Mouse (Mus musculus): ENCODE results near the gene Tmem18. TPM values are rescaled to one million over a fixed set of nuclear protein-coding genes. Genes with fewer than 3 reads are reported as not detected.

The Tmem18 gene
- total RNA-seq (2015; ENCODE audit: low replicate concordance) (4.2 and 6.7 TPM in 2 replicates), total RNA-seq (2017; ENCODE audit: low replicate concordance) (4.2 and 5.2 TPM in 2 replicates)

DNA sequence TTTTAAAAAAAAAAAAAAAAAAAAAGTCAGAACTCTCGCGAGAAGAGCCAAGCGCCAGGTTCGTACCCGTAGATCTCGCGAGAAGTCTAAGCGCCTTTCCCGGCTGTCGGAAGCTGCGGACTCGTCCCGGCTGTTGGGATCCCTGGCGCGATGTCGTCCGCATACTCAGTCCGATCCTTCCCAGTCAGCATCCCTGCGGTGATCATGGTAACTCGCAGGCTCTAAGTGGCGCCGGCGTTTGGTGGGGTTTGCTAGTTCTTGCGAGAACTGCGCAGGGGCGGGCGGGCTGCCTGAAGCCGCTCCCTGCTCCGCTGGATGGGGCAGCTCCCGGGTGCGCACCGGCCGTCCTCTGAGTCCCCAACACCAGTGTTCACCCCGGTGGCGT is at the start of gene Tmem18:
Gene Tmem18 (plus strand): TSS at position 71 of the 385 bp plus-strand sequence.
- peak; percentile 93 for ATAC-seq (replicated peaks; ENCODE audit: low FRiP score, poor library complexity, severe bottlenecking)

DNA sequence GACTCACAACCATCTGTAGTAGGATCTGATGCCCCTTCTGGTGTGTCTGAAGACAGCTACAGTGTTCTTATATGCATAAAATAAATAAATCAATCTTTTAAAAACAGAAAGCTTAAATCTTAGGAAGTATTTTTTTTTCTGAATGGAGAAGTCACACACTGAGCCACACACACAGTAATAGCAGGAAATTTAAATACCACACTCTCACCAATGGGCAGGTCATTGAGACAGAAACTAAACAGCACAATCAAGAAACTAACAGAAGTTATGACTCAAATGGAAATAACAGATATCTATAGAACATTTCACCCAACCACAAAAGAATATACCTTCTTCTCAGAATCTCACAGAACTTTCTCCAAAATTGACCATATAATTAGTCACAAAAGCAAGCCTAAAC is 26.9 kb upstream of the Tmem18 start:
- ATAC-seq (replicated peaks; ENCODE audit: low FRiP score, poor library complexity, severe bottlenecking), result no peak

DNA sequence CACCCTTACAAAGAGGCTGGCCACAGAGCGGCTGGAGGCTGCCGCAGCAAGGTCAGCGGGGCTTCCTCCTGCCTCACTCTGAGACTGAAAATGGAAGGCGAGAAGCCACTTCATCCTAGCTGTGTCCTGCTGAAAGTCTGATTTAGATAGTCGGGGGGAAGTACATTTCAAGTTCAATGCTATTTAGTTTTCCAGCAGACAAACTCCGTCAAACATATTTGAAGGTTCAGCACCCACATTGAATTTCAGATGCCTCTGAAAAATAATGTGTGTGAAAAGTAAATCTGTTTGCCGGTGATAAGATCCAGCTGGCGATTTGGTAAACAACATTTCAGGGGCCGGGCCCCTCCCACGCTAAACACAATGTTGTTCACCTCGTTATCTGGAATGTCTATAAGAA is 22.8 kb upstream of the Tmem18 start:
- ATAC-seq (replicated peaks; ENCODE audit: low FRiP score, poor library complexity, severe bottlenecking), result no peak

DNA sequence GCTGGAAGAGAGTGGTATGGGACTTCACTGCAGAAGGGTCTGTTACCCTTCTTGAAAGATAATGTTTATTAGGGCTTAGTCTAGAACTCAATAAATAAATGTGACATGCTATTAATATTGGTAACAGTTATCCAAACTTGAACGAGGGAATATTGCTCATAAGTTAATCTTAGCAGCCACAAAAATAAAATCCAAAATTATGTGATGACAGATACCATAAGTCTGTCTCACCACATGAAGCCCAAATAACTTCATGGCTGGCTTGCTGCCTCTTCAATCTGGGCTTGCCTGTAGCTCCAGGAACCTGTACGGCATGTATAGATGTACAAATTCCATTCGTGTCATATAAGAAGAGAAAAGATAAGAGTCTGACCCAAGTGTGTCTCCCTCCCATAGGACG is 12.2 kb upstream of the Tmem18 start:
- ATAC-seq (replicated peaks; ENCODE audit: low FRiP score, poor library complexity, severe bottlenecking), result no peak

DNA sequence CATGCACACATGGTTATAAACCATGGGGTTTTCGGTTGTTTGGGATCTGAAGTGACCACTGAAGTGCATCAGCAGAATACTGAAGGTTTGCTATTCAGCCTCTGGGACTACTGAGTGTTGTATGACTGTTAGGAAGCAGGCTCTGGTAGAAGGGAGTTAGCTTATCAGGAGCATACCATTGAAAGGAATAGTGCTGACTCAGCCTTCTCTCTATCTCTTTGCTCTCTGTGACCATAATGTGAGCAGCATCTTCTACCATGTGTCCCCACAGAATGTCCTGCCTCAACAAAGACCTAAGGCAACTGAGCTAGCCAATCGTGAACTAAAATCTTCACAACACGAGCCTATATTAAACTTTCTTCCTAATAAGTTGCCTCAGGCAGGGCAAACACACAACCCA is 8.3 kb upstream of the Tmem18 start:
- no peak for ATAC-seq (replicated peaks; ENCODE audit: low FRiP score, poor library complexity, severe bottlenecking)

DNA sequence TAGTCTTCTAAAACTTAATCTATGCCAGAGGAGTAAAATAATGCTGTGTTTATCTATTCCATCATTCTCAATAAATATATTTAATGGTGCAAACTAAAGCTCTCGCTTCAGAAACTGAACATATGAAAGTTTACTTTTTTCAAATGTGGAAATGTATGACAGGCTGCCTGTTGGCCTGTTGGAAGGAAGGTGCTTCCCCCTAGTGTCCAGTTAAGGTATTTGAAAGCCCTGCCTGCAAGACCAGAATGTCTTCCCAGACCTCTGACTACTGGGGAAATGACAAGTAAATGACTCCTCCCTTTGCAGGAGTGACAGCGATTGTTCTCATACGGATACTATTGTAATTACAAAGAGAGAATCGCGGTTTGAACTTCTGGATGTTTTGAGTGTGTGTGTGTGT is 6.2 kb upstream of the Tmem18 start:
- peak; percentile 67 for ATAC-seq (replicated peaks; ENCODE audit: low FRiP score, poor library complexity, severe bottlenecking)

DNA sequence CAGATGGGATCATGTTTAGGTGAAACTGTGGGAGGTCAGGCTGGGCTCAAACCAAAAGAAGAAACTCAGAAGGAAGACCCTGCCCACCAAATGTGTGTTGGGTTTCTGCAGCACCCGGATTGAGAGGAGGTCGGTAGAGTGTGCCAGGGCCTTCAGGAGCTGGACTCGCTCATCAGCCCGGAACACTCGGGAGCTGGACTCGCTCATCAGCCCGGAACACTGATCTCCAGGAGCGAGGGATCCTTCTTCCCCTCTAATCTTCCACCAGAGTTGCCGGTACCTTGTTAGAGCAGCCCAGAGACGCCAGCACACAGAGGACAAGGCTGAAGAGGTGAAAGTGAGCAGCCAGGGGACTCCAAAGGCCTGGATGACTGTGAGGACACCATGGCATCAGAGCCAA is 2.9 kb upstream of the Tmem18 start:
- no peak for ATAC-seq (replicated peaks; ENCODE audit: low FRiP score, poor library complexity, severe bottlenecking)

DNA sequence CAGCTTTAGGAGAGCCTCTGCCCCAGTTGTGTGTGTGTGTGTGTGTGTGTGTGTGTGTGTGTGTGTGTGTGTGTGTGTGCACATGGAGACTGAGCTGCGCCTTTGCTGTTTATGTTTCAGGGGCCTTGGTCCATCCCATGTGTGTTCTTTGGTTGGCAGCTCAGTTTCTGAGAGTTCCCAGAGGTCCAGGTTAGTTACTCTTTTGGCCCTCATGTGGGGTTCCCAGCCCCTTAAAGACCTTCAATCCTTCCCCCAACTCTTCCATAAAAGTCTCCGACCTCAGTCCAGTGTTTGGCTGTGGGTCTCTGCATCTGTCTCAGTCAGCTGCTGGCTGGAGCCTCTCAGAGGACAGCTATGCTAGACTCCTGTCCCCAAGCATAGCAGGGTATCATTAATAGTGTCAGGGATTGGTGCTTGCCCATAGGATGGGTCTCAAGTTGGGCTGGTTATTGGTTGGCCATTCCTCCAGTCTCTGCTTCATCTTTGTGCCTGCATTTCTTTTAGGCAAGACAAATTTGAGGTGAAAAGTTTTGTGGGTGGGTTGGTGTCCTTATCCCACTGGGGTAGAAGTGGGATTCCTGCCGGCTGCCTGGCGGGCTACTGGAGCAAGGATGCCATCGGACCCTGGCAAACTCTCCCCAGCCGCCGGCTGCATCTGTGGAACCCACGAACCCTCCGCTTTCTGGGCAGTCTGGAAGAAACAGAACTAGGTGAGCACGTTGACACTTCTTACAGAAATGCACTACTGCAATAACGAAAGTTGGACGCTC is 455 bp upstream of the Tmem18 start:
- peak; percentile 43 for ATAC-seq (replicated peaks; ENCODE audit: low FRiP score, poor library complexity, severe bottlenecking)

DNA sequence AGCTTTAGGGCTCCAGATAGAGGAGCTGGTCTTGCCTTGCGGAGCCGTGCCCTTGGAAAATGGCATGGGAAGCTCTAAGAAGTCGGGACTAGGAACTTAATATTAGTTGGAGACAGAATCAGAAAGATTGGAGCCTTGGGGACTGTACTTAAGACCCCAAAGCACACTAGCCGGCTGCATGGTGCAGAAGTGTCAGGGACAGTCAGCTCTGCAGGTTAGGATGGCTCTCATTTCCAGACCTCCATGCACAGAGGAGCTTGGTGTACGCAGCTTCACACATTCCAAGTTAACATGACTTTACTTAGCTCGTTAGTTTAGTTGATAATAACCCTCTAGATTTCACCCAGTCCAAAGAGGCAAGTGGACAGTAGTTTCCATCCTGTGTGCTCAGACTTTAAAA is 637 bp downstream of the Tmem18 start:
- peak; percentile 26; the same call in 1 of the 2 replicates for ATAC-seq (replicated peaks; ENCODE audit: low FRiP score, poor library complexity, severe bottlenecking)

DNA sequence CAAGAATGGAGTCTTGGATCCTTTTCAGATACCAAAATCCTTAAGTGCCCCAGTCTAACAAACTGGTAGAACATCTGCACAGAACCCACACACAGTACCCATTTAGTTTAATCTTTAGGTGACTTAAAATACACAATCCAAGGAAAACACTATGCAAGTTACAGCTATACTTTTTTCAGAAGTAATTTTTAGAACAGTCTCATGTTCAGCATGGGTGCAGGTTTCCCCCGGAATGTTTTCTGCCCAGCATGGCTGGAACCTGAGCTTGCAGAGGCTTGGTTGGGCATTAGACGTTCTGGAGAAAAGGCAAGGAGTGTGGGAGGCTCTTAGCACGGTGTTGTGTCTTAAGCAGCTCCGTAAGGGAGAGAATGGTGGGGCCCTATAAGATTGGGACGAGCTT is 7.6 kb downstream of the Tmem18 start:
- ATAC-seq (replicated peaks; ENCODE audit: low FRiP score, poor library complexity, severe bottlenecking), result no peak

DNA sequence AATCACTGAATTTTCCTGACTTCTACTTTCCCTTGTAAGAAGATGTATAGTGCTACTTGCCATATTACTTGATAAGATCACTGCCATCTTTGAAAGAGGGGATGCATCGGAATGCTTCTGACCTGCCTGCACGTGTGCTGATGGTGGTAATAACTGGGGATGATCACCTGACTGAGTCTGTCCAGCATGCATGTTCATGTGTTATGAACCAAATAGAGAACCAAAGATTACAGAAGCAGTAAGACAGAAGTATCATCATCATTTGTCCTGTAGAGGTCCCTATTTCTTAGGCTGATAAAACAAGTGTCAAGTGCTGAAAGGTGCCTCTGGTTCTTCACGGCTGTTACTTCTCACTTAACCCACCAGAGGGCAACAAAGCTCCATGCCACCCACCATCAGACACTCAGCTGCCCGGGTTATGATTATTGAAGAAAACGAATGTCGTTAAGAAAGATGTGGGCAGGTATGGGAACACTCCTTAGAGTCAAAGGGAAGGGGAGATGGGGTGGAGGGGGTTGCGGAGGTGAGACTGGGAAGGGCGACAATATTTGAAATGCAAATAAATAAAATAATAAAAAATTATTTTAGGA is 12.7 kb downstream of the Tmem18 start:
- ATAC-seq (replicated peaks; ENCODE audit: low FRiP score, poor library complexity, severe bottlenecking), result no peak

DNA sequence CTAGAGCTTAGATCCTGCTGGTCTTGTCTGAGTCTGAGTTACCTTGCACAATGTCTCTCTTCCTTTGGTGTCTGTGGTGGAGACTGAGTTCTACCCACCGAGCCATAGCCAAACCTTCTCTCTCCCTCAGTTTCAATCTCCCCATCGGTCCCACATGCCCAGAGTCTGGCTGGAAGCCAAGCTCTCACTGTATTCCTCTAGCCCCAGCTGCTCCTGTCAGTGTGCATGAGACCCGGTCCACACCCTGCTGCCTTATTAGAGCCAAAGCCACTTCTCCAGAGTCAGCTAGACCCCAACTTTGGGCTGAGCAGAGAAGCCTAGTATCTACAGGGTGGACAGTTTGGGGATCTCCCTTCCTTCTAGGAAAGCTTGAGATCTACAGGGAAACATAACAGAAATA is 14.7 kb downstream of the Tmem18 start:
- ATAC-seq (replicated peaks; ENCODE audit: low FRiP score, poor library complexity, severe bottlenecking), result no peak

DNA sequence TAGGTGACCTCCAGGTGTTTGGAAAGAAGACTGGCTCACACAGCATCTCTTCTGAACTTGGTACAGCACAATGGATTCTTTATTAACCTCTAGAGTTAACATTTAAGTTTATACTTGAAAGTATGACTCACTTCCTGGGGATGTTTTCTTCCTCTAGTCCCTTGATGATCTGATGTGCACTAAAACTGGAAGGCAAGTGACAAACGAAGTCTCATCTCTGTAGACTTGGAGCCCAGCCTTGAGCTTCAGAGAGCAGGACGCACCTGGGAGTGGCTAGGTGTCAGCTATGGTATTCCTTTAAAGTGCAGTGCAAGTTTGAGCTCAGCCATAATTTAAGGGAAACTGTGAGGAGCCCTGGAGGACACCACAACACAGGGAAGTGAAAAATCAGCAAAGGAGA is 15.2 kb downstream of the Tmem18 start:
- ATAC-seq (replicated peaks; ENCODE audit: low FRiP score, poor library complexity, severe bottlenecking), result no peak

DNA sequence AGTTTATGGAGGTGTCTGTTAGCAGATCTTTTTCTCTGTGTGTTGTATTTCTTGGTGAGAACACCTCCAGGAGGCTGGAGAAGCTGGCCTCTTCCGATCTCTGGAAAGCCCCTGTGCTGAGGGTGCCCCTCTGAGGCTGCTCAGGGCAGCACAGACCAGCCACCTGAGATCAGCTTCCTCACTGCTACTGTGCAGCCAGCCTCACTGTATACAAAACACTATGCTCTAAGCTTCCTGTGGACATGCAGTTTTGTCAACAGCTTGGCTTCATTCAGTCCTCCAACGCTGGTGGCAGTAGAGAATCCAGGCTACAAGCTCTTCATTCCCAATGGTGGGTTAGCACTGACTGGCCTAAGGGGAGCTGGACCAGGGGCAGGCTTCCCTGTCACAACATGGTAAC is 15.8 kb downstream of the Tmem18 start:
- ATAC-seq (replicated peaks; ENCODE audit: low FRiP score, poor library complexity, severe bottlenecking), result no peak

DNA sequence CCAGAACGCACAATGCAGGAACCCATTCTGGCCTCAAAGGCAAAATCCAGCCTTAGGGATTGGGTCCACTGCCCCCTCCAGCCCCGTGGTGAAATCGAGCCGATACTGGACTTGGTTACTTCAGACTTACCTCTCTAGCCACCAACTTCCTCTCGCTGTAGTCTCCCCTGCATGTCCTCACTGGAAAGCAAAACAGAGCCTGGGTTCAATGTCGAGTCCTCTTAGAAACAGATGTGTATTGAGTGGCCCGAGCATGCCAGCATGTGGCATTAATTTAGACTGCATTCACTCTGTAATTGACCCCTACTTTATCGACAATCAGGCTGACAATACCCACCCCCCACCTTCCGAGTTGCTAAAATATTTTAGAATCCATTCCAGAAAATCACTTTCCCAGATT is 19.8 kb downstream of the Tmem18 start:
- no peak for ATAC-seq (replicated peaks; ENCODE audit: low FRiP score, poor library complexity, severe bottlenecking)

DNA sequence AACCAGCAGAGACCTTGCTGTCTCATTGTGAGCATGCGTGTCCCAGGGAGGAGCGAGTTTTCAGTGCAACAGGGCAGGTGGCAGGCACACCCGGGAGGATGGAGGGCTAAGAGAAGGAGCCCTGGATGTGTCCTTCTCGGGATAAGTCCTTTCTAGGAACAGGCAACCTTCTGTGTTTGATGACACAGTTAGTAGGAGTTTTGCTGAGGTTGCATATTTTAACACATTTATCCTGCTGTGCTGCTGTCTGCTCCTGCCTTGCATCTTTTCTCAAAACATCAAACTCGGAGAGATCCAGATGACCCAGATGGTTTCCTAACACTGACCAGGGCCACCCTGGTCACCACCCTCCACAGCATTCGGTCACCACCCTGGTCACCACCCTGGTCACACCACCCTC is 20.6 kb downstream of the Tmem18 start:
- no peak for ATAC-seq (replicated peaks; ENCODE audit: low FRiP score, poor library complexity, severe bottlenecking)

DNA sequence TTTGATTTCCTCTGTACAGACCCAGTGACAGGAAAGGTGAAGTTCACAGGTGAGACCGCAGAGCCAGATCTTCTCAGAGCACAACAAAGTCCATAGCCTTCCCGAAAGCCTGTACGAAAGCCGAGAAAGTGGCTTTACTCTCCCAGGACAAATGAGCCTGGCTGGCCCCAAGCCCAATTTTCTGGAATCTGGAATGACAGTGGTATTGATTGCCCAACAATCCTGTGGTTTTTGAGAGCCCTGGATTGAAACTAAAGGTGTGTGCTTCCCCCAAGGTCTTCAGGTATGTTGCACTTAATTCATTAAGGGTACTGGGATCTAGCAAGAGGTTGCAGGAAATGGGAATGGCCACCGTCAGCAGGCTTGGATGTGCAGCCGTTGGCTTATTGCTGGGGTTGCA is 21.7 kb downstream of the Tmem18 start:
- ATAC-seq (replicated peaks; ENCODE audit: low FRiP score, poor library complexity, severe bottlenecking), result no peak

DNA sequence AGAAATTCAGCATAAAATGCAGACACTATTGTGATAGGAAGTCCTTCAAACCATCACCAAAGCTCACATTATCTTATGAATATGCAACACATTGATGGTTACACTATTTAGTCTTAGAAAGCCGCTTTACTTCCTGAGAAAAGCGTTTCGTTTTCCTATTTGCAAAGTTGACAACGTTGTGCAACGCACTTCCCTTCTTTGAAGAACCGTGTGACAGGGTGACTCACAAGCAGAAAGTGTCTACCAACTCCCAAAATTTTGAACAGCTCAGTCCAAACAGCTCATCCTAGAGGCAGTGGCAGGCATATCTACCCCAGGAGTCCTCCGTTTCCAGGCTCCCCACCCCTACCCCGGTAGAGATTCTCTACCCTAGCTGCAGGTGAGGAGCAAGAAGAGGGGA is 22.5 kb downstream of the Tmem18 start:
- no peak for ATAC-seq (replicated peaks; ENCODE audit: low FRiP score, poor library complexity, severe bottlenecking)

DNA sequence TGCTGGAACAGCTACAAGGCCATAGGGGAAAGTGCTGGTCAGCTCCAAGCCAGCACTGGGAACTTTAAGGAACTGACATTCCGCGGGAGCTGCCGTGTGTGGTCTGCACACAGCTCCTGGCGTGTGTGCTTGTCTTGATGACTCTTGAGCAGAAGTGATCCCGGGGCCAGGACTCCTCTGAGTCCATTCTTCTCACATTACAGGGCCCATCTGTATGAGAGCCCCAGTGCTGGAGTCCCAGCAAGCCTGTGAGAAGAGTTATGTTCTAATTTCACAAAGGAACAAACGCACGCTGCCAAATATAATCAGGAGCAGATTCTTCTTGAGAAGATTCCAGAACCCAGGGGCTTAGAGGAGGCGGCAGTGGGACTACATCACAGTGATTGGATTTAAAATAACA is 34.2 kb downstream of the Tmem18 start:
- no peak for ATAC-seq (replicated peaks; ENCODE audit: low FRiP score, poor library complexity, severe bottlenecking)

DNA sequence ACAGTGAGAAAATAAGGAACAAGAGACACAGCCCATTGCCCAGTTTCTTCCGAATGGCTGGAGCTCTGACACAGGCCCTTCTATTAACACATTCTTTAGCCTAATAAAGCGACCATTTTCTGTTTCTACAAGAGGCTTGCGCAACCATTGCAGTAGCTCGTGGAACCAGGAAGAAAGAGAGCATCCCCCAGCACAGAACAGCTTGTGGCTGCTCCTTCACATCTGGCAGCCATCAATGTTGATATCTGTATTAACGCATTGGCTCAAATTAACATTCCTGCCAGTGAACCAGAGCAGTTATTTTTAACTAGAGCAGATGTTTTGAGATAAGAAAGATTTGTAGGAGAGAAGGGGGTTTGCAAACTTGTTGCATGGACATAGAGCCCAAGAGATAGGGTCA is 44.2 kb downstream of the Tmem18 start:
- ATAC-seq (replicated peaks; ENCODE audit: low FRiP score, poor library complexity, severe bottlenecking), result no peak

DNA sequence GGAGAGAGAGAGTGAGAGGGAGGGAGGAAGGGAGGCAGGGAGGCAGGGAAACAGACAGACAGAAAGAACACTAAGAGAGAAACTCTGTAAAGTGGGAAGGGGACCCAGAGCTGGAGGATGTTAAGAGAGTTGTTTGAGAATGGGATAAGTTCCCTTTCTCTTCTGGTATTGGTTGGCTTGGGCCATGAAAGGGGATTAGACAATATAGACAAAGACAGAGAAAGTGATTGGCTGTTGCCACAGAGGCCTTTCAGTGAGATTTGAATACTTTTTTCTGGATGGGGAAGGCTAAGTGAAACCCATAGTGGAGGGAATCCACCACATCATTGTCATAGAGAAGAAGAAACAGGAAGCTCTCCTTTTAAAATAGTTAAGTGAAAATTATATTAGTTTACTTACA is 50.3 kb downstream of the Tmem18 start:
- ATAC-seq (replicated peaks; ENCODE audit: low FRiP score, poor library complexity, severe bottlenecking), result no peak
